Mouse (Mus musculus): Measurements from ENCODE around the gene Creb3. TPM values are rescaled to one million over a fixed set of nuclear protein-coding genes. Genes with fewer than 3 reads are reported as not detected.

The Creb3 gene
- polyA plus RNA-seq, 1 experiment from 2014 or later: 62.7 TPM

DNA sequence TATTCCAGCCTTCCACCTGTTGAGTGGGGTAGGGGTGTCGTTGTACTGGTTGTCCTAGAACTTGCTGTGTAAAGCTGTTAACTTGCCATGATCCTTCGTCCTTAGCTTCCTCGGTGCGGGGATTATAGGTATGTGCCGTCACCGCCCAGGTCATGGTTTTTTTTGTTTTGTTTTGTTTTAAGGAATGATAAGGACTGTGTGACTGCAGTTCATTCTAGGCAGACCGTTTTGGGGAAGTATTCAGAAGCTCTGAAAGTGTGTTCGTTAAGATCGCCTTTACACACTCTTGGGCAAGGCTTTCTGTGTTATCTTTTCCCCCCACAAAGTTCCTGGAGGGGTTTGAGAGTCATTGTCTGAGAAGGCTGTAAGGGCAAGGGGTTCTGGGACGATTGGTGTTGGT lies 50.4 kb downstream of the Creb3 start:
- no peaks in the 10 kb centered on the region for H3K9me3 ChIP-seq
- H3K4me3 ChIP-seq: no peak overlapping the region
- H3K9ac ChIP-seq: no peak overlapping the region
- no peak overlapping the region for H3K27ac ChIP-seq
- no peaks in the 10 kb centered on the region for H3K36me3 ChIP-seq
- H3K4me2 ChIP-seq: no peak overlapping the region
- 56% methylated on average over 10 of the region's 10 CpGs for WGBS
- no peaks in the 10 kb centered on the region for H3K27me3 ChIP-seq
- H3K4me1 ChIP-seq: no peaks in the 10 kb centered on the region
- ATAC-seq (ENCODE audit: borderline replicate concordance, extremely low read depth, low FRiP score, low TSS enrichment): no peak

- no peaks in the 10 kb centered on the region for H3K36me3 ChIP-seq
- no peak overlapping the region for H3K4me2 ChIP-seq
- H3K4me3 ChIP-seq: no peak overlapping the region
- H3K9me3 ChIP-seq: no peaks in the 10 kb centered on the region
- no peak overlapping the region for H3K27ac ChIP-seq
- no peak overlapping the region for H3K9ac ChIP-seq
- WGBS: 43% methylated on average over 3 of the region's 3 CpGs
- H3K27me3 ChIP-seq: no peaks in the 10 kb centered on the region
- H3K4me1 ChIP-seq: no peaks in the 10 kb centered on the region
- no peak for ATAC-seq (ENCODE audit: borderline replicate concordance, extremely low read depth, low FRiP score, low TSS enrichment)
Measured at GRCm38 (mm10) chr4:43613060-43613730, 51.1 kb downstream of the Creb3 start.

Other genes with a start within 250 kb of the Creb3 start
- gene Rusc2, start 180.4 kb upstream of the Creb3 start, polyA plus RNA-seq (2015; fragmentation: Nextera tagmentation; extraction: Ambion mirVana): 13.0 and 14.0 TPM in 2 replicates
- 0.14 and 0.25 TPM in 2 replicates for gene Fam166b, start 133.2 kb upstream of the Creb3 start, polyA plus RNA-seq (2015; fragmentation: Nextera tagmentation; extraction: Ambion mirVana)
- 8.3 and 8.5 TPM in 2 replicates for gene Tesk1, start 120.4 kb upstream of the Creb3 start, polyA plus RNA-seq (2015; fragmentation: Nextera tagmentation; extraction: Ambion mirVana)
- 1.8 and 3.1 TPM in 2 replicates for gene Cd72, start 107.7 kb upstream of the Creb3 start, polyA plus RNA-seq (2015; fragmentation: Nextera tagmentation; extraction: Ambion mirVana)
- gene Sit1, start 78.6 kb upstream of the Creb3 start, polyA plus RNA-seq (2015; fragmentation: Nextera tagmentation; extraction: Ambion mirVana): 0.14 and 1.2 TPM in 2 replicates
- 67.4 and 70.1 TPM in 2 replicates for gene Ccdc107, start 69.4 kb upstream of the Creb3 start, polyA plus RNA-seq (2015; fragmentation: Nextera tagmentation; extraction: Ambion mirVana)
- gene Arhgef39, start 62.6 kb upstream of the Creb3 start, polyA plus RNA-seq (2015; fragmentation: Nextera tagmentation; extraction: Ambion mirVana): 48.8 and 54.0 TPM in 2 replicates
- gene Car9, start 55.4 kb upstream of the Creb3 start, polyA plus RNA-seq (2015; fragmentation: Nextera tagmentation; extraction: Ambion mirVana): 4.7 and 6.1 TPM in 2 replicates
- 198 and 216 TPM in 2 replicates for gene Tpm2, start 38.6 kb upstream of the Creb3 start, polyA plus RNA-seq (2015; fragmentation: Nextera tagmentation; extraction: Ambion mirVana)
- 97.9 and 98.2 TPM in 2 replicates for gene Tln1, start 359 bp downstream of the Creb3 start, polyA plus RNA-seq (2015; fragmentation: Nextera tagmentation; extraction: Ambion mirVana)
- 23.7 and 32.2 TPM in 2 replicates for gene Rgp1, start 16.4 kb downstream of the Creb3 start, polyA plus RNA-seq (2015; fragmentation: Nextera tagmentation; extraction: Ambion mirVana)
- 19.0 and 21.1 TPM in 2 replicates for gene Gba2, start 16.5 kb downstream of the Creb3 start, polyA plus RNA-seq (2015; fragmentation: Nextera tagmentation; extraction: Ambion mirVana)
- gene Msmp, start 22.2 kb downstream of the Creb3 start, polyA plus RNA-seq (2015; fragmentation: Nextera tagmentation; extraction: Ambion mirVana): 0.77 and 1.5 TPM in 2 replicates
- gene Npr2, start 69.6 kb downstream of the Creb3 start, polyA plus RNA-seq (2015; fragmentation: Nextera tagmentation; extraction: Ambion mirVana): 9.6 and 10.6 TPM in 2 replicates
- 3.9 TPM in 2 replicates for gene Spag8, start 91.3 kb downstream of the Creb3 start, polyA plus RNA-seq (2015; fragmentation: Nextera tagmentation; extraction: Ambion mirVana)
- gene Hint2, start 94.1 kb downstream of the Creb3 start, polyA plus RNA-seq (2015; fragmentation: Nextera tagmentation; extraction: Ambion mirVana): 110 and 114 TPM in 2 replicates
- gene Tmem8b, start 106.6 kb downstream of the Creb3 start, polyA plus RNA-seq (2015; fragmentation: Nextera tagmentation; extraction: Ambion mirVana): 4.2 and 4.9 TPM in 2 replicates
- 2.1 and 2.3 TPM in 2 replicates for gene Fam221b, start 106.8 kb downstream of the Creb3 start, polyA plus RNA-seq (2015; fragmentation: Nextera tagmentation; extraction: Ambion mirVana)
- gene Olfr70, start 138.5 kb downstream of the Creb3 start, polyA plus RNA-seq (2015; fragmentation: Nextera tagmentation; extraction: Ambion mirVana): not detected in 2 replicates
- not detected in 2 replicates for gene Olfr71, start 147.9 kb downstream of the Creb3 start, polyA plus RNA-seq (2015; fragmentation: Nextera tagmentation; extraction: Ambion mirVana)
- 1.1 and 1.3 TPM in 2 replicates for gene Hrct1, start 164.9 kb downstream of the Creb3 start, polyA plus RNA-seq (2015; fragmentation: Nextera tagmentation; extraction: Ambion mirVana)
- gene Spaar, start 167.7 kb downstream of the Creb3 start, polyA plus RNA-seq (2015; fragmentation: Nextera tagmentation; extraction: Ambion mirVana): 0.48 and 0.62 TPM in 2 replicates
- not detected in 2 replicates for gene Olfr159, start 208.7 kb downstream of the Creb3 start, polyA plus RNA-seq (2015; fragmentation: Nextera tagmentation; extraction: Ambion mirVana)